Mouse (Mus musculus) ovary, postnatal 10 days (tissue): ENCODE measurements around the gene Nicn1.
A peak's percentile ranks its signal among the peaks of the same experiment; 100 is the strongest.

Experiments used
- DNase-seq: peaks from one replicate; pipeline ENCODE4 v3.0.0; 2022; ENCODE audit warnings: low spot score

Gene Nicn1

DNA sequence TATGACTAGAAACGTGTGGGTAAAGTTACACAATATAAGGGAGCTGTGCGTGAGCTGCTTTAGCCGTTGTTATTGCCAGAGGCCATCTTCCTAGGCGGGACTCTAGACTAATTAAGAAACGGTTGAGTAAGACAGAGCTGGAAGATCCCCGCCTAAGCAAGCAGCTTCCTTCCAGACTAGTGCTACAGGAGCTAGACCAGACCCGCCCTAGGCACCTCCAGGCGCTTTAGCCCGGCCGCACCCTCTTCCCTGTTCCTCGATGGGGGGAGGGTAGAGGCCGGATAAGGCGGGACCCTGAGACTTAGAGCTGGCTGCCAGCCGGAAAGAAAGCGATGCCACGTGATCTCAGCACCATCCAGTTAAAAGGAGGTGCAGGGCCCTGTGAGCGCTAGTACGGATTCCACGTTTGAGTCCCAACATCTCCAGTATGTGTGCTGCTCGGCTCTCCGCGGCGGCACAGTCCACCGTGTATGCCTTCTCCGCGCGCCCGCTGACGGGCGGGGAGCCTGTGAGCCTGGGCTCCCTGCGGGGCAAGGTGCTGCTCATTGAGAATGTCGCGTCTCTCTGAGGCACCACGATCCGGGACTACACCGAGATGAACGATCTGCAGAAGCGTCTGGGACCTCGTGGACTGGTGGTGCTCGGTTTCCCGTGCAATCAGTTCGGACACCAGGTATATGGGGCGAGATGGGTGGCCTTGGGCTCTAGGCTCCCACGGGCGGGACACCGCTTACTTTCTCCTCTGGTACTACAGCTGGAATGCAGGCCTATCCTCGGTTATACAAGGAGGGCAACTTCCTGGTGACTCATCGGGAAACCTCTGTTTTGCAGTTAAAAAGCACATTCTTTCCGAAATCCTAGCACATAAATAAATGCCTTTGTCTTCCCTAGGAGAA is 48.9 kb downstream of the Nicn1 start, which contains the start of gene Gpx1:
Gpx1 (plus strand) TSS at position 18 of the 896 bp plus-strand sequence.
- peak; percentile 67 for DNase-seq

DNA sequence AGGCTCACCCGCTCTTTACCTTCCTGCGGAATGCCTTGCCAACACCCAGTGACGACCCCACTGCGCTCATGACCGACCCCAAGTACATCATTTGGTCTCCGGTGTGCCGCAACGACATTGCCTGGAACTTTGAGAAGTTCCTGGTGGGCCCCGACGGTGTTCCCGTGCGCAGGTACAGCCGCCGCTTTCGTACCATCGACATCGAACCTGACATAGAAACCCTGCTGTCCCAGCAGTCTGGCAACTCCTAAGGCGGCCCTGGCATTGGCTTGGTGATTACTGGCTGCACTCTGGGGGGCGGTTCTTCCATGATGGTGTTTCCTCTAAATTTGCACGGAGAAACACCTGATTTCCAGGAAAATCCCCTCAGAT is 49.6 kb downstream of the Nicn1 start:
- no peak for DNase-seq

- DNase-seq, result no peak
Observed at GRCm38 (mm10) chr9:108340258-108341138, 50.3 kb downstream of the Nicn1 start.

DNA sequence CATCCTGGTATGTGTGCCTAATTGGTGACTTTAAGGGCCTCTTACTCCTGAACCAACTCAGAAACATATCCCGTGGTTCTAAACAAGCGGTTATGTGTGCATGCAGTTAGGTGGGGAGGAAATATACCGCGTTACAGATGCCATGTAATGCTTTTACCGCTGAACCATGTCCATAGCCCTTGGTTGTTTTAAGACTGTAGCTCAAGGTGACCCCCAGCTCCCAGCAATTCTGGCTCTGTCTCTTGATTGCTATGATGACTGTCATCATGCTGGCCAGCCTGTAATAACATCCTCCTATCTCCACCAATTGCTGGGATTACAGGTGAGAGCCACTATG is 50.9 kb downstream of the Nicn1 start:
- no peak for DNase-seq

DNA sequence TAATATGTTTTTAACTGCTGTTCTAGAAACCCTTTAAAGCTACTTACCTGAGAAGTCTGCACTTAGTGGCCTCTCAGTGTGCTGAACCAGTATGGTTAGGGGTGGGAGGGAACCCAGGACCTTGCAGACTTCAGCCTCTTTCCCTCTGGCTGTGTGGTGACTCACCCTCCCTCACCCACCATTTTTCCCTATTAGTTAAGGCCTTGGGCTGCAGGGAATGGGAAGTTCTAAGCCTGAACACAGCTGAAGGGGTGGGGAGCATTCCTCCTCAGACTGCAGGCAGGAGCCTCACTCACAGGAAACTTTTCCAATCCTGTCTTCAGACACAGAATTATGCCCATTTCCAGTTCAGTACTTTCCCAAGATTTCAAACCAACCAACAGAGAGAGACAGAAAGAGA is 51.6 kb downstream of the Nicn1 start:
- DNase-seq, result no peak

DNA sequence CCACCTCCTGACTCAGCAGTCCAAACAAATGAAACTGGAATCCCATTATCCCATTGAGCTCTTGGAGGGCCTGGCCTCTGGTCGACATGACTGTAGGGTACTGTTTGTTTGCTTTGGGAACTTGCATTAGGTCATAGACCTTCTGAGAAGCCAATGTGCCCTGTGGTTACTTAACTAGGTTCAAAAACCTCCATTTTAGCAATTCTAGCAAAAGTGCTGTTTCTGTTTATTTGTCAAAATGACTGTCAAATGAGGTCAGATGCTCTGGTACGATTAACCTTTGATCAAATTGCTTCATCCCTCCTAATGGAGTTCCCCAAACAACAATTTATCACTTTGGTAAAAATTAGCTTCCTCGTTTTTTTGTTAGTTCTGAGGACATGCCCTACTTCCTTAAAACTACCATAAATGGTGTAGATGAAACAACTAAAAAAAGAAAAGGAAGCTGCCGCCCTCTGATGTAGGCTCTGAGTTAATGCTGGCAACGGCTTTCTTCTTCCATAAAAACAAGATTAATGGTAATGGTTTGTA is 52.1 kb downstream of the Nicn1 start:
- no peak for DNase-seq

DNA sequence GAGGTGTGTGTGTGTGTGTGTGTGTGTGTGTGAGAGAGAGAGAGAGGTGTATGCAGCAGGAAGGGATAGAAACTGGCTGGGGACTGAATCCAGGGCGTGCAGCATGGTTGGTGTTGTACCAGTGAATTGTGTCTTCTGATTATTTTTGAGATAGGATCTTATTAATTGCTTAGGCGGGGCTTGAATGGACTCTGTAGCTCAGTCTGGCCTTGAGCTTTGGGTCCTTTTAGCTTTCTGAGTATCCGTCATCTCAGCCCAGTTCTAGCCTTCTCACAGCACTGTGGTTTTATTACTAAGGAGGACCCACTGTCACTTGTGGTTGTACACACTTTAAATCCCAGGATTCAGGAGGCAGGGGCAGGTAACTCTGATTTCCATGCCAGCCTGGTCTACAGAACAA is 53.1 kb downstream of the Nicn1 start:
- no peak for DNase-seq

- no peak for DNase-seq
Observed at GRCm38 (mm10) chr9:108343835-108344234, 53.6 kb downstream of the Nicn1 start.

GRCm38 (mm10) chr9:108344471-108344870 is 54.2 kb downstream of the Nicn1 start:
- DNase-seq, result no peak
